ENCODE assay signal across 7 mouse cellular contexts in the genomic region with DNA sequence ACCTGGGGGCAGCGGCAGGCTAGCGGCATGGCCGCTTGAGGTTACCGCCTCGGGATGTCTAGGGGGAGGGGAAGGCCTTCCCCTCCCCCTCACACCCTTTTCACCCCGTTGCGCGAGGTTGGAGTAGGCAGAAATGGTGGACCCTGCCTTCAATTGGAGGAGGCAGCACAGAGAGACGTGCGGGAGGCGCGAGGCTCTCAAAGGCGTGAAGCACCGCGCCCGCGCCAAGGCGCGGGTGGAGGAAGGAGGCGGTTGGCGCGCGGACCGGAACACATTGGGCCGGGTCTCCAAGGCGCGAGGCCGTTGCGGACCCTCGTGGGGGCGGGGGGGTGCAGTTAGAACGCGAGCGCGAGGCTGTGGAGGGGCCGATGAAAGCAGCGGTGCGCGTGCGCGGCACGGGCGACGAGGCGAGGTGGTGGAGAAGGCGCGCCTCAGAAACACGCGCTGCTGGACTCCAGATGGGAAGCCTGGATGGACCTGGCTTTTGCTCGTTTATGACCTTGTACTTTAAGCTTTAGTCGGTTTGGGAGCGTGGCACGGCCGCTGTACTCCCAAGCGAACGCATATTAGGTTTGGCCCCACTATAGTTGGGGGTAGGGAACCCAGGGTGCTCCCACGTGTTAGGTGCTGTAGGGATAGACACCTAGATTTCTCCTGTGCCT. TPM values are rescaled to one million over a fixed set of nuclear protein-coding genes. Genes with fewer than 3 reads are reported as not detected.
DNase-seq lines count a peak whose midpoint lies in the region; ATAC-seq and TF ChIP-seq lines count a peak whose summit lies in the region.

No protein-coding gene starts in this region.

- peak overlapping the region; percentile 97 for H3K9ac ChIP-seq in intestine, embryonic 14.5 days (ENCODE audit: low read length)

- H3K36me3 ChIP-seq in intestine, embryonic 14.5 days (ENCODE audit: control insufficient read depth, insufficient read depth, low read length): no peaks in the 10 kb centered on the region; the same call in 1 of the 2 replicates

- H3K4me1 ChIP-seq in intestine, embryonic 14.5 days (replicated peaks; ENCODE audit: control insufficient read depth, insufficient read depth, low read length): peaks cover 11% of the 10 kb centered on the region

- H3K27ac ChIP-seq in gastrocnemius, adult 2 months: peak overlapping the region; percentile 98
- peak overlapping the region; percentile 94 for H3K27ac ChIP-seq in intestine, embryonic 14.5 days (ENCODE audit: low read depth)

- no peaks in the 10 kb centered on the region for H3K27me3 ChIP-seq in intestine, embryonic 14.5 days (replicated peaks; ENCODE audit: control insufficient read depth, insufficient read depth, low read length)

- H3K9me3 ChIP-seq in intestine, embryonic 14.5 days (ENCODE audit: control insufficient read depth, low read length): no peaks in the 10 kb centered on the region

- intact Hi-C loops in gastrocnemius, adult 2 months (cut with DNase I): loop anchor here (5.0 to 10.0 kb wide), 2 partner anchors 752 to 1459 kb away; a partner anchor contains a TSS
- intact Hi-C loops in left cerebral cortex, postnatal 25 days (cut with DNase I): loop anchor here (10.0 kb wide), 1 partner anchor 849 kb away; a partner anchor contains a TSS

- ATAC-seq in common myeloid progenitor, adult 5-6 weeks (replicated peaks; ENCODE audit: low read depth, poor library complexity, severe bottlenecking): peak; percentile 9
- ATAC-seq in intestine, embryonic 14.5 days (replicated peaks; ENCODE audit: low FRiP score, low TSS enrichment, low read depth): peak; percentile 30
- ATAC-seq in megakaryocyte progenitor cell, adult 5-6 weeks (replicated peaks; ENCODE audit: poor library complexity): peak; percentile 33

- TF ChIP-seq CTCF in gastrocnemius, adult 2 months (IDR thresholded peaks at IDR 0.05): no peak

- peak; percentile 62 to 72 for DNase-seq in adrenal gland, adult 18-20 months (ENCODE audit: low spot score in 2 of 2)
- DNase-seq in gastrocnemius, adult 2 months: peak; percentile 79
- peak; percentile 84 for DNase-seq in intestine, embryonic 14.5 days (ENCODE audit: low spot score)
- DNase-seq in left cerebral cortex, postnatal 25 days (ENCODE audit: low spot score in 2 of 2): peak; percentile 61 to 62
- peak; percentile 41 for DNase-seq in skeletal muscle tissue, adult 2 months (ENCODE audit: low read depth, low spot score)

- under 1% methylated on average over 57 of the region's 57 CpGs for WGBS in intestine, embryonic 14.5 days

- H3K4me3 ChIP-seq in gastrocnemius, adult 2 months: peak overlapping the region; percentile 90
- peak overlapping the region; percentile 100 for H3K4me3 ChIP-seq in intestine, embryonic 14.5 days (ENCODE audit: low read depth, low read length)

- peak overlapping the region; percentile 93 for H3K4me2 ChIP-seq in intestine, embryonic 14.5 days (ENCODE audit: low read length)

RNA-seq across cellular contexts. Expression of a gene that starts 0.6 kb away (rescaled TPM):
- total RNA-seq in adrenal gland, adult 18-20 months (2021): 100 to 1,000 TPM; 197 to 252 TPM
- total RNA-seq in common myeloid progenitor, adult 5-6 weeks (2017): 452 and 502 TPM in 2 replicates
- total RNA-seq in gastrocnemius, adult 2 months (2021): 100 to 1,000 TPM; 187 to 246 TPM
- polyA plus RNA-seq in intestine, embryonic 14.5 days (2014; fragmentation: Nextera tagmentation; extraction: Ambion mirVana): 141 and 152 TPM in 2 replicates
- 100 to 1,000 TPM; 157 to 161 TPM for total RNA-seq in left cerebral cortex, postnatal 25 days (2021)
- total RNA-seq in megakaryocyte progenitor cell, adult 5-6 weeks (2015): 163 and 180 TPM in 2 replicates
- total RNA-seq in megakaryocyte progenitor cell, adult 5-6 weeks (2017): 394 and 459 TPM in 2 replicates

RNA-seq across cellular contexts. Expression of a gene that starts 26.0 kb away (rescaled TPM):
- total RNA-seq in adrenal gland, adult 18-20 months (2021): 10 to 100 TPM; 76.9 to 89.5 TPM
- total RNA-seq in common myeloid progenitor, adult 5-6 weeks (2017): not detected in 2 replicates
- total RNA-seq in gastrocnemius, adult 2 months (2021): 10 to 100 TPM; 39.1 to 44.1 TPM
- polyA plus RNA-seq in intestine, embryonic 14.5 days (2014; fragmentation: Nextera tagmentation; extraction: Ambion mirVana): 41.5 and 48.8 TPM in 2 replicates
- total RNA-seq in left cerebral cortex, postnatal 25 days (2021): 10 to 100 TPM; 11.8 to 19.1 TPM
- not detected in 2 replicates for total RNA-seq in megakaryocyte progenitor cell, adult 5-6 weeks (2015)
- total RNA-seq in megakaryocyte progenitor cell, adult 5-6 weeks (2017): not detected in 2 replicates

RNA-seq across cellular contexts. Expression of a gene that starts 46.2 kb away (rescaled TPM):
- total RNA-seq in adrenal gland, adult 18-20 months (2021): 1 to 10 TPM; 1.0 to 1.3 TPM
- 15.7 and 19.7 TPM in 2 replicates for total RNA-seq in common myeloid progenitor, adult 5-6 weeks (2017)
- total RNA-seq in gastrocnemius, adult 2 months (2021): under 1 TPM in 1 of 2 experiments, not detected in 1; 0.33 TPM
- 184 and 210 TPM in 2 replicates for polyA plus RNA-seq in intestine, embryonic 14.5 days (2014; fragmentation: Nextera tagmentation; extraction: Ambion mirVana)
- under 1 TPM in 1 of 2 experiments, not detected in 1; 0.69 TPM for total RNA-seq in left cerebral cortex, postnatal 25 days (2021)
- 7.9 and 11.8 TPM in 2 replicates for total RNA-seq in megakaryocyte progenitor cell, adult 5-6 weeks (2015)
- 12.0 and 14.6 TPM in 2 replicates for total RNA-seq in megakaryocyte progenitor cell, adult 5-6 weeks (2017)

Comparison
In these comparisons a context has a peak if more than half of its experiments do, and no peak if none do; other contexts are left out.
1. Peak in every context shown above with its lines: DNase-seq, ATAC-seq, H3K4me3 ChIP-seq and H3K27ac ChIP-seq.
2. RNA of a gene that starts 26.0 kb away (total RNA-seq): 76.9 to 89.5 TPM in adrenal gland, adult 18-20 months, 39.1 to 44.1 TPM in gastrocnemius, adult 2 months and 11.8 to 19.1 TPM in left cerebral cortex, postnatal 25 days; not detected in megakaryocyte progenitor cell, adult 5-6 weeks and not detected in common myeloid progenitor, adult 5-6 weeks; every median in the first group is over 10 times any median in the second.